Mouse (Mus musculus) activated CD4-positive, CD25-positive, alpha-beta regulatory T cell, adult 4 months (primary cell): ENCODE measurements around the gene Prss45. TPM values are rescaled to one million over a fixed set of nuclear protein-coding genes. Genes with fewer than 3 reads are reported as not detected.

Source experiments
- ATAC-seq: one replicate; pipeline ENCODE4 v1.8.0; 2017
- polyA plus RNA-seq, 2 experiments: library from polyadenylated mRNA; unstranded; fragments of 100-300 nt; shearing (Covaris generic); gene quantifications; one replicate each; pipeline ENCODE4 v1.2.1; 2017

Prss45 gene
- polyA plus RNA-seq, 2 experiments from 2014 or later = not detected

- no peak for ATAC-seq
Measured at GRCm38 (mm10) chr9:110858523-110858922, 24.1 kb downstream of the Prss45 start.

GRCm38 (mm10) chr9:110858967-110859596 is 24.7 kb downstream of the Prss45 start:
- no peak for ATAC-seq

- ATAC-seq = no peak
Measured at GRCm38 (mm10) chr9:110871030-110871429, 36.6 kb downstream of the Prss45 start.

- ATAC-seq = no peak
Measured at GRCm38 (mm10) chr9:110873681-110874659, 39.6 kb downstream of the Prss45 start.

GRCm38 (mm10) chr9:110874660-110875191 is 40.3 kb downstream of the Prss45 start:
- no peak for ATAC-seq

- no peak for ATAC-seq
Measured at GRCm38 (mm10) chr9:110875288-110875695, 40.9 kb downstream of the Prss45 start.

- ATAC-seq = no peak
Measured at GRCm38 (mm10) chr9:110877353-110877752, 43.0 kb downstream of the Prss45 start.

GRCm38 (mm10) chr9:110877888-110878287 is 43.5 kb downstream of the Prss45 start:
- no peak for ATAC-seq

- no peak for ATAC-seq
Measured at GRCm38 (mm10) chr9:110879191-110879920, 45.0 kb downstream of the Prss45 start, which contains the start of gene Als2cl. Gene Als2cl (plus strand): TSS chr9:110879870.

- peak; percentile 84 for ATAC-seq
Measured at GRCm38 (mm10) chr9:110879998-110880561, 45.7 kb downstream of the Prss45 start, which contains the start of gene Tmie. Gene Tmie (minus strand): TSS chr9:110880113.

- ATAC-seq = no peak
Measured at GRCm38 (mm10) chr9:110880772-110881171, 46.4 kb downstream of the Prss45 start.

GRCm38 (mm10) chr9:110881953-110882352 is 47.6 kb downstream of the Prss45 start:
- ATAC-seq = no peak

- ATAC-seq = no peak
Measured at GRCm38 (mm10) chr9:110887388-110888303, 53.3 kb downstream of the Prss45 start.

- no peak for ATAC-seq
Measured at GRCm38 (mm10) chr9:110888935-110889334, 54.5 kb downstream of the Prss45 start.

GRCm38 (mm10) chr9:110890026-110890783 is 55.8 kb downstream of the Prss45 start:
- no peak for ATAC-seq

Other genes with a start within 250 kb of the Prss45 start
- gene Nradd, start 210.1 kb upstream of the Prss45 start, polyA plus RNA-seq = 1 to 10 TPM; 2.4 to 3.4 TPM
- 10 to 100 TPM; 26.4 to 33.4 TPM for gene Nbeal2, start 180.4 kb upstream of the Prss45 start, polyA plus RNA-seq
- gene Ccdc12, start 178.1 kb upstream of the Prss45 start, polyA plus RNA-seq = 100 to 1,000 TPM; 224 to 285 TPM
- gene Myl3, start 92.7 kb upstream of the Prss45 start, polyA plus RNA-seq = not detected
- gene Pth1r, start 87.4 kb upstream of the Prss45 start, polyA plus RNA-seq = not detected
- not detected for gene Prss42, start 36.4 kb upstream of the Prss45 start, polyA plus RNA-seq
- gene Prss44, start 20.6 kb upstream of the Prss45 start, polyA plus RNA-seq = under 1 TPM in 1 of 2 experiments, not detected in 1; 0.37 TPM
- not detected for gene Prss43, start 7.9 kb upstream of the Prss45 start, polyA plus RNA-seq
- not detected for gene Prss46, start 9.9 kb downstream of the Prss45 start, polyA plus RNA-seq
- not detected for gene Prss50, start 23.4 kb downstream of the Prss45 start, polyA plus RNA-seq
- gene Als2cl, start 45.3 kb downstream of the Prss45 start, polyA plus RNA-seq = 10 to 100 TPM in 1 of 2 experiments, 1 to 10 TPM in 1; 9.8 to 10.3 TPM
- gene Tmie, start 45.5 kb downstream of the Prss45 start, polyA plus RNA-seq = 1 to 10 TPM in 1 of 2 experiments, under 1 TPM in 1; 0.90 to 2.2 TPM
- under 1 TPM in 1 of 2 experiments, not detected in 1; 0.95 TPM for gene Fam240a, start 82.3 kb downstream of the Prss45 start, polyA plus RNA-seq
- gene Tdgf1, start 111.6 kb downstream of the Prss45 start, polyA plus RNA-seq = 1 to 10 TPM; 2.2 TPM
- under 1 TPM; 0.13 to 0.58 TPM for gene Lrrc2, start 117.0 kb downstream of the Prss45 start, polyA plus RNA-seq
- not detected for gene Rtp3, start 156.0 kb downstream of the Prss45 start, polyA plus RNA-seq
- not detected for gene Ltf, start 184.7 kb downstream of the Prss45 start, polyA plus RNA-seq
- gene Ccrl2, start 222.9 kb downstream of the Prss45 start, polyA plus RNA-seq = 10 to 100 TPM; 17.6 to 21.9 TPM